Comparison of ENCODE assay signal across 27 mouse cellular contexts in the genomic region with DNA sequence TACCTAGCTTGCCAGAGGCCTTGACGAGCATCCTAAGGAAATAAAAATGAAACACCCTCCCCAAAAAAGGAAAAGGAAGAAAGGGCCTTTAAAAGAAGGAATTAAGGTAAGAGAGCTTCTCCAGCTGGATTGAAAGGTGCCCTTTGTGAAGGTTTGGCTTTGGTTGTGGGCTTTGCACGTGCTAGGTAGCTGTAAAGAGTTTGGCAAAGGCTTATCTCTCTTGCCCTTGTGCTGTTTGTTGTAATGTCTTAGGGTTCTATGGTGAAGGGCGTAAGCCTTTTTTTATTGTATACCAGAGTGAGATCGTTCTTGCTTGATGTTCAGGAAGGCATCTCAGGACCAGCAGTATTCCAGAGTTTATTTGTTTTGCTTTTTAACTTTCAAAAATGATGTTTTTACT. TPM values are rescaled to one million over a fixed set of nuclear protein-coding genes. Genes with fewer than 3 reads are reported as not detected.
"Had no signal": no experiment of that assay in that cellular context is flagged by ENCODE, and none has a peak within 500 bp of the region (broad histone marks: within the 10 kb centered on the region; RNA-seq: fewer than 3 reads in every experiment).

No protein-coding gene starts in this region.

- ATAC-seq: liver, postnatal 0 days; lung, postnatal 0 days; midbrain, embryonic 16.5 days had no signal

- H3K4me3 ChIP-seq: liver, embryonic 15.5 days; lung, embryonic 15.5 days; megakaryocyte, embryonic 14.5 days; midbrain, embryonic 10.5 days; midbrain, embryonic 12.5 days; myocyte; neural tube, embryonic 13.5 days; neural tube, embryonic 15.5 days; stomach, embryonic 15.5 days had no signal

- H3K4me1 ChIP-seq: liver, embryonic 15.5 days; lung, embryonic 15.5 days; megakaryocyte, embryonic 14.5 days; midbrain, embryonic 10.5 days; midbrain, embryonic 12.5 days; neural tube, embryonic 13.5 days; neural tube, embryonic 15.5 days; stomach, embryonic 15.5 days had no signal

- DNase-seq: liver, postnatal 0 days; lung, adult 2 months; lung, postnatal 14 days; lung, postnatal 4 days; midbrain, embryonic 14.5 days; retina, postnatal 1 day; right cerebral cortex, adult 18-20 months; right cerebral cortex, postnatal 25 days; right cerebral cortex, postnatal 4 days; spleen, adult 18-20 months; thymus, adult 2 months; thymus, postnatal 25 days; thymus, postnatal 4 days had no signal

- H3K27ac ChIP-seq: liver, embryonic 15.5 days; lung, embryonic 15.5 days; midbrain, embryonic 10.5 days; midbrain, embryonic 12.5 days; neural tube, embryonic 13.5 days; neural tube, embryonic 15.5 days; stomach, embryonic 15.5 days; stomach, postnatal 0 days had no signal

RNA-seq across cellular contexts. Expression of a gene that starts 8.1 kb away (rescaled TPM):
- polyA plus RNA-seq: midbrain, embryonic 12.5 days; neural tube, embryonic 11.5 days; testis, adult 2 months had no signal

RNA-seq across cellular contexts. Expression of a gene that starts 12.7 kb away (rescaled TPM):
- polyA plus RNA-seq: liver, embryonic 15.5 days; lung, embryonic 15.5 days; lung, postnatal 0 days; midbrain, embryonic 10.5 days; midbrain, embryonic 12.5 days; midbrain, embryonic 14.5 days; midbrain, embryonic 16.5 days; neural tube, embryonic 11.5 days; neural tube, embryonic 13.5 days; neural tube, embryonic 15.5 days; stomach, embryonic 15.5 days had no signal
